Mouse (Mus musculus) adrenal gland, postnatal 4 days (tissue): ENCODE data around the gene Rps27rt. TPM values are rescaled to one million over a fixed set of nuclear protein-coding genes. Genes with fewer than 3 reads are reported as not detected.
"Not testable (repeated sequence)": the region's sequence is repeated elsewhere in the genome, so short reads cannot be mapped to it uniquely, and the experiment has no call there.

Source experiments
- DNase-seq, 2 experiments: peaks; one replicate each; pipeline ENCODE4 v3.0.0; 2021 to 2022; ENCODE audit warnings: low spot score in 2 of 2, mixed read lengths in 2 of 2
- long read RNA-seq, 2 experiments: library from polyadenylated mRNA; stranded (forward); transcript quantifications; one replicate each; pipeline ENCODE4 v2.0.0; 2021
- total RNA-seq, 2 experiments: library from RNA; stranded (reverse); gene quantifications; 2 replicates each; pipeline ENCODE4 v1.2.3; 2021

The Rps27rt gene
- 100 to 1,000 TPM; 126 to 158 TPM for total RNA-seq
- long read RNA-seq, experiment 1, transcript Rps27rt-201 (1 exons, 374 nt): major isoform, 238 of 238 reads
- long read RNA-seq, experiment 1, partial matches to known transcripts: 0 of 238 reads
- long read RNA-seq, experiment 1, other reads (novel, unspliced or antisense): 0 of 238 reads
- long read RNA-seq, experiment 2, transcript Rps27rt-201 (1 exons, 374 nt): major isoform, 160 of 160 reads
- long read RNA-seq, experiment 2, partial matches to known transcripts: 0 of 160 reads
- long read RNA-seq, experiment 2, other reads (novel, unspliced or antisense): 0 of 160 reads

- DNase-seq: no peak
These were observed at the start of gene Rps27rt for GRCm38 (mm10) chr9:114982689-114983360. TSS of gene Rps27rt (minus strand) at chr9:114982739.

- DNase-seq: not testable (repeated sequence)
These were observed 48.5 kb upstream of the Rps27rt start for GRCm38 (mm10) chr9:115031046-115031445.

GRCm38 (mm10) chr9:115030581-115030980 is 48.0 kb upstream of the Rps27rt start:
- no peak for DNase-seq

- no peak for DNase-seq
These were observed 46.8 kb upstream of the Rps27rt start for GRCm38 (mm10) chr9:115029307-115029706.

- no peak for DNase-seq
These were observed 41.3 kb upstream of the Rps27rt start for GRCm38 (mm10) chr9:115023708-115024383.

- DNase-seq: no peak
These were observed 40.6 kb upstream of the Rps27rt start for GRCm38 (mm10) chr9:115023137-115023536.

GRCm38 (mm10) chr9:115021419-115021818 is 38.9 kb upstream of the Rps27rt start:
- DNase-seq: no peak

GRCm38 (mm10) chr9:115020141-115020540 is 37.6 kb upstream of the Rps27rt start:
- no peak for DNase-seq

- no peak for DNase-seq
These were observed 29.8 kb upstream of the Rps27rt start for GRCm38 (mm10) chr9:115012367-115012766.

- DNase-seq: no peak
These were observed 25.7 kb upstream of the Rps27rt start for GRCm38 (mm10) chr9:115008194-115008593.

- DNase-seq: no peak
These were observed 25.2 kb upstream of the Rps27rt start for GRCm38 (mm10) chr9:115007776-115008175.

GRCm38 (mm10) chr9:115005446-115005845 is 22.9 kb upstream of the Rps27rt start:
- DNase-seq: no peak

- no peak for DNase-seq
These were observed 17.2 kb upstream of the Rps27rt start for GRCm38 (mm10) chr9:114999771-115000146.

- DNase-seq: no peak
These were observed 16.7 kb upstream of the Rps27rt start for GRCm38 (mm10) chr9:114999010-114999770.

GRCm38 (mm10) chr9:114996489-114996888 is 13.9 kb upstream of the Rps27rt start:
- no peak for DNase-seq

- no peak for DNase-seq
These were observed 13.2 kb upstream of the Rps27rt start for GRCm38 (mm10) chr9:114995716-114996115.

GRCm38 (mm10) chr9:114995250-114995649 is 12.7 kb upstream of the Rps27rt start:
- no peak for DNase-seq

GRCm38 (mm10) chr9:114992528-114992927 is 10.0 kb upstream of the Rps27rt start:
- DNase-seq: no peak

GRCm38 (mm10) chr9:114990421-114990820 is 7.9 kb upstream of the Rps27rt start:
- DNase-seq: no peak

- no peak for DNase-seq
These were observed 6.2 kb upstream of the Rps27rt start for GRCm38 (mm10) chr9:114988610-114989327.

GRCm38 (mm10) chr9:114988029-114988428 is 5.5 kb upstream of the Rps27rt start:
- no peak for DNase-seq
